Mouse (Mus musculus) heart, adult 2 months (tissue): Measurements from ENCODE around the gene Luc7l3.

ENCODE experiments used
- CTCF ChIP-seq: fragments of 200-600 bp; IDR thresholded peaks from 2 replicates; pipeline ENCODE4 v1.8.1; 2022; ENCODE audit warnings: antibody characterized with exemption, mild to moderate bottlenecking, moderate library complexity
- EP300 ChIP-seq: fragments of 200-500 bp; IDR thresholded peaks from 2 replicates; pipeline ENCODE4 v1.6.1; 2011; ENCODE audit warnings: low read depth, low read length, control low read depth; ENCODE audit not compliant: insufficient read depth
- POLR2A ChIP-seq: fragments of 200-500 bp; IDR thresholded peaks from 2 replicates; pipeline ENCODE4 v1.6.1; 2011; ENCODE audit warnings: mild to moderate bottlenecking, low read depth, low read length, control low read depth; ENCODE audit not compliant: insufficient read depth

- TF ChIP-seq POLR2A: no peak
- no peak for TF ChIP-seq CTCF
- TF ChIP-seq EP300: no peak
These were observed 77.4 kb downstream of the Luc7l3 start for GRCm38 (mm10) chr11:94244385-94244784.
